ENCODE assay signal across 11 mouse cellular contexts in the genomic region with DNA sequence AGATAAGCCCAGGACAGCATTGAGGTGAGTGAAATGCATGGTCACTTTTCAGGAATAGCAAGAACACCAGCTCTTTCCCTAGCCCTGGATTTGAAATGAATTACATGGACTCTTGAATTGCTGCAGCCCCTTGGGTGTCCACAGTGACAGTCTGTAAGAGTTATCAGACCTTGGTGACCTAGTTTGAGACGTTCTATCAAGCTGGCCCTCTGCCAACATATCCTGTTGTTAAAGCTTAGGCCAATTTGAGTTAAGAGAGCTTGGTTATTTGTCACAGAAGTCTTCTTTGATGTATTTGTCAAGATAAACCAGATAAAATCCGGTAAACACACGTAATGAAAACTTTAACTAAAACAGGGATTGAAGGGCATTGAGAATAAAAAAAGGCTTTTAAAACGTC.
"Had no signal": no experiment of that assay in that cellular context is flagged by ENCODE, and none has a peak within 500 bp of the region (broad histone marks: within the 10 kb centered on the region; RNA-seq: fewer than 3 reads in every experiment).

No protein-coding gene starts in this region.

- DNase-seq: kidney, adult 8-10 months; kidney, postnatal 25 days; layer of hippocampus, adult 9-11 months; layer of hippocampus, postnatal 36 days; liver, embryonic 13.5 days; liver, postnatal 0 days; lung, postnatal 36 days; right cerebral cortex, postnatal 4 days; spleen, adult 18-20 months; thymus, adult 18-20 months; thymus, postnatal 14 days had no signal
